9 mouse cellular contexts compared by ENCODE assay signal in the genomic region with DNA sequence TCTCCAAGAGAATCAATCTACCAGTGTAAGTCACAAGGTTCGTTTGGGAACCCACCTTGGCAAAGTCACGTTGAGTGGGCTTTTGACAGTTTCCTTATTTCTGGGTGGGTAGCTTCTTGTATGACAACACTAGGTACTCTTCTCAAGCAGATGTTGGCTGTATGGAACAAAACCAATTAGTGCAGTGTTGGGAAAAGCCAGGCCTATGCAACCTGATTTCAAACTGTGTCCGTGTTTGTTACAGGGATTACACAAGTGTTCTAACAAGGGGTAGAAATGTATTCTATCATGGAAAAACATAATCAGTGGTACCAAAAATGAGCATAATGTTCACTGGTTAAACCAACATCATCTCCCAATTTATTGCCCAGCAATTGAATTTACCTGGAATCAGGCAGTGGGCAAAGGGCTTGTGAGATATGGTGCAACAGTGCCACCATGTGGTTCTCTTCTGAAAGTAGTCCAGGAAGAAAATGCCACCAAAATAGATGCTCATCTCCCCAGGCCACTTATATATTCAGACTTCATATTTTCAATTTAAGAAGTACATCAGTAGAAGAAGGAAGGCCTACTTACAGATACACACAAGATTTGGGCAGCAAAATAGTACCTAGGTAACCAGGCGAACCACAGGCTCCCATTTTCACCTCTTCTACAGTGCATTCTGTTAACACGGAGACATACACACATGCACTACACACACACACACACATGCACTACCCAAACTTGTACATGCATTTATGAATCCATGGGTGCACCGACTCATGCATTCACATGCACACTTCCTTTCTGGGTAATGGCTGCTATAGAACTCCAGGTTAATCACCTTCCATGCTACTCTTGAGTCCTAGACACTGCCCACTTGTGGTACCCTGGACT.
DNase-seq lines count a peak whose midpoint lies in the region; ATAC-seq lines count a peak whose summit lies in the region.
"Had no signal": no experiment of that assay in that cellular context is flagged by ENCODE, and none has a peak within 500 bp of the region (broad histone marks: within the 10 kb centered on the region; RNA-seq: fewer than 3 reads in every experiment).

No protein-coding gene starts in this region.

- no peak overlapping the region for H3K4me2 ChIP-seq in midbrain, embryonic 15.5 days
- H3K4me2 ChIP-seq: limb, embryonic 13.5 days had no signal

- no peaks in the 10 kb centered on the region for H3K27me3 ChIP-seq in midbrain, embryonic 15.5 days (replicated peaks)
- H3K27me3 ChIP-seq: limb, embryonic 13.5 days had no signal

- H3K9me3 ChIP-seq in midbrain, embryonic 15.5 days: no peaks in the 10 kb centered on the region
- H3K9me3 ChIP-seq: limb, embryonic 13.5 days had no signal

- 74% methylated on average over 6 of the region's 6 CpGs for WGBS in midbrain, embryonic 15.5 days

- DNase-seq in adrenal gland, adult (ENCODE audit: inconsistent age in 2 of 2, low spot score in 1 of 2): peak; percentile 8 to 75
- DNase-seq in adrenal gland, postnatal 4 days (ENCODE audit: low spot score in 2 of 2): no peak
- peak; percentile 30 for DNase-seq in ES-CJ7 (ENCODE audit: low read depth, low spot score)
- DNase-seq in cerebellum, adult 18-20 months: peak; percentile 59 to 70
- DNase-seq in frontal cortex, adult 2 months (ENCODE audit: extremely low spot score in 1 of 2, low spot score in 1 of 2): peak; percentile 35 to 84
- DNase-seq in layer of hippocampus, postnatal 14 days (ENCODE audit: low spot score in 2 of 2): peak; percentile 60 to 83
- no peak for DNase-seq in urinary bladder, postnatal 10 days (ENCODE audit: low spot score)

- H3K36me3 ChIP-seq in midbrain, embryonic 15.5 days (replicated peaks): no peaks in the 10 kb centered on the region
- H3K36me3 ChIP-seq: limb, embryonic 13.5 days had no signal

- H3K4me3 ChIP-seq in midbrain, embryonic 15.5 days: no peak overlapping the region
- H3K4me3 ChIP-seq: limb, embryonic 13.5 days had no signal

- no peak overlapping the region for H3K9ac ChIP-seq in midbrain, embryonic 15.5 days
- H3K9ac ChIP-seq: limb, embryonic 13.5 days had no signal

- no peaks in the 10 kb centered on the region for H3K4me1 ChIP-seq in midbrain, embryonic 15.5 days
- H3K4me1 ChIP-seq: limb, embryonic 13.5 days had no signal

- no peak overlapping the region for H3K27ac ChIP-seq in midbrain, embryonic 15.5 days
- H3K27ac ChIP-seq: limb, embryonic 13.5 days had no signal

- ATAC-seq in midbrain, embryonic 15.5 days (replicated peaks): peak; percentile 86

Comparison
In these comparisons a context has a peak if more than half of its experiments do, and no peak if none do; other contexts are left out.
1. DNase-seq: peak in adrenal gland, adult (2 of 2), ES-CJ7 (single experiment), cerebellum, adult 18-20 months (2 of 2), frontal cortex, adult 2 months (2 of 2) and layer of hippocampus, postnatal 14 days (2 of 2); none in adrenal gland, postnatal 4 days (0 of 2) and urinary bladder, postnatal 10 days (single experiment).